Mouse (Mus musculus) left cerebral cortex, adult 8-10 months (tissue): ENCODE measurements at regions not wholly inside any gene's neighbourhood (a gene's known extent, or its start where the extent isn't known, plus 50 kb on each side); places are given as distances from the start of the nearest gene placed in this dataset.
A peak's percentile ranks its signal among the peaks of the same experiment; 100 is the strongest.

Experiments used
- DNase-seq, 2 experiments: peaks; one replicate each; pipeline ENCODE4 v3.0.0; 2022; ENCODE audit warnings: low spot score in 2 of 2

GRCm38 (mm10) chr5:69877100-69877499 is 285.0 kb upstream of the Gnpda2 start:
- DNase-seq = no peak

GRCm38 (mm10) chr5:69863027-69863426 is 270.9 kb upstream of the Gnpda2 start:
- no peak for DNase-seq

- no peak for DNase-seq
Measured at GRCm38 (mm10) chr5:69844809-69845208, 252.7 kb upstream of the Gnpda2 start.

GRCm38 (mm10) chr5:69837947-69838710 is 246.0 kb upstream of the Gnpda2 start:
- DNase-seq = no peak

GRCm38 (mm10) chr5:69836356-69836755 is 244.2 kb upstream of the Gnpda2 start:
- no peak for DNase-seq

GRCm38 (mm10) chr5:69835162-69835561 is 243.0 kb upstream of the Gnpda2 start:
- no peak for DNase-seq

- DNase-seq = no peak
Measured at GRCm38 (mm10) chr5:69817778-69818177, 225.6 kb upstream of the Gnpda2 start.

GRCm38 (mm10) chr5:69817035-69817434 is 224.9 kb upstream of the Gnpda2 start:
- no peak for DNase-seq

- DNase-seq = no peak
Measured at GRCm38 (mm10) chr5:69815356-69815755, 223.2 kb upstream of the Gnpda2 start.

GRCm38 (mm10) chr5:69802612-69803011 is 210.5 kb upstream of the Gnpda2 start:
- DNase-seq = no peak

GRCm38 (mm10) chr5:69802101-69802500 is 210.0 kb upstream of the Gnpda2 start:
- DNase-seq = no peak

GRCm38 (mm10) chr5:69795316-69795715 is 203.2 kb upstream of the Gnpda2 start:
- no peak for DNase-seq

- no peak for DNase-seq
Measured at GRCm38 (mm10) chr5:69794641-69795040, 202.5 kb upstream of the Gnpda2 start.

GRCm38 (mm10) chr5:69756769-69757485 is 164.8 kb upstream of the Gnpda2 start:
- no peak for DNase-seq

- peak in 1 of 2 experiments; percentile 6 for DNase-seq
Measured at GRCm38 (mm10) chr5:69756360-69756759, 164.2 kb upstream of the Gnpda2 start.

GRCm38 (mm10) chr5:69740511-69740910 is 148.4 kb upstream of the Gnpda2 start:
- no peak for DNase-seq

GRCm38 (mm10) chr5:69721351-69722006 is 129.3 kb upstream of the Gnpda2 start:
- no peak for DNase-seq

GRCm38 (mm10) chr5:69716087-69716486 is 123.9 kb upstream of the Gnpda2 start:
- DNase-seq = no peak

GRCm38 (mm10) chr5:69707099-69707498 is 115.0 kb upstream of the Gnpda2 start:
- peak in 1 of 2 experiments; percentile 13 for DNase-seq

- DNase-seq = no peak
Measured at GRCm38 (mm10) chr5:69705168-69705532, 113.0 kb upstream of the Gnpda2 start.

- no peak for DNase-seq
Measured at GRCm38 (mm10) chr5:69704261-69705167, 112.4 kb upstream of the Gnpda2 start.
